Mouse (Mus musculus): ENCODE measurements at regions not wholly inside any gene's neighbourhood (a gene's known extent, or its start where the extent isn't known, plus 50 kb on each side); places are given as distances from the start of the nearest gene placed in this dataset.

- ATAC-seq (ENCODE audit: low FRiP score, low TSS enrichment): no peak
- 63% methylated on average over 6 of the region's 6 CpGs for WGBS
- Histone ChIP-seq H3K36me3 (ENCODE audit: control insufficient read depth, insufficient read depth, low read length) (no peaks in the 10 kb centered on the region), H3K4me1 (replicated peaks; ENCODE audit: control insufficient read depth, insufficient read depth) (no peaks in the 10 kb centered on the region), H3K9me3 (ENCODE audit: control insufficient read depth, low read length) (no peaks in the 10 kb centered on the region), H3K27me3 (ENCODE audit: control insufficient read depth, insufficient read depth, low read length) (no peaks in the 10 kb centered on the region), H3K4me2 (replicated peaks; ENCODE audit: low read depth) (no peak overlapping the region), H3K27ac (replicated peaks) (no peak overlapping the region), H3K4me3 (ENCODE audit: low read depth, low read length) (no peak overlapping the region), H3K9ac (ENCODE audit: low read length) (no peak overlapping the region)
- no peak for DNase-seq (ENCODE audit: low spot score)
- no peak for TF ChIP-seq CTCF (IDR thresholded peaks at IDR 0.05; ENCODE audit: low read depth)
- TF ChIP-seq EP300 (optimal IDR thresholded peaks at IDR 0.05): no peak
These were observed 307.4 kb upstream of the Npvf start for GRCm38 (mm10) chr6:50961592-50961991.

GRCm38 (mm10) chr6:50968546-50968945 lies 314.3 kb upstream of the Npvf start:
- Histone ChIP-seq H3K27me3 (ENCODE audit: control insufficient read depth, insufficient read depth, low read length) (no peaks in the 10 kb centered on the region), H3K4me1 (replicated peaks; ENCODE audit: control insufficient read depth, insufficient read depth) (no peaks in the 10 kb centered on the region), H3K4me2 (replicated peaks; ENCODE audit: low read depth) (no peak overlapping the region), H3K9me3 (ENCODE audit: control insufficient read depth, low read length) (no peaks in the 10 kb centered on the region), H3K27ac (replicated peaks) (no peak overlapping the region), H3K9ac (ENCODE audit: low read length) (no peak overlapping the region), H3K4me3 (ENCODE audit: low read depth, low read length) (no peak overlapping the region), H3K36me3 (ENCODE audit: control insufficient read depth, insufficient read depth, low read length) (no peaks in the 10 kb centered on the region)
- ATAC-seq (ENCODE audit: low FRiP score, low TSS enrichment) (no peak), DNase-seq (ENCODE audit: low spot score) (no peak)
- WGBS: 76% methylated on average over 5 of the region's 5 CpGs
- TF ChIP-seq CTCF (IDR thresholded peaks at IDR 0.05; ENCODE audit: low read depth) (no peak), EP300 (optimal IDR thresholded peaks at IDR 0.05) (no peak)

GRCm38 (mm10) chr6:50969341-50969740 lies 315.1 kb upstream of the Npvf start:
- H3K36me3 ChIP-seq (ENCODE audit: control insufficient read depth, insufficient read depth, low read length): no peaks in the 10 kb centered on the region
- no peak overlapping the region for H3K9ac ChIP-seq (ENCODE audit: low read length)
- 46% methylated on average over 6 of the region's 6 CpGs for WGBS
- TF ChIP-seq EP300 (optimal IDR thresholded peaks at IDR 0.05) (no peak), CTCF (IDR thresholded peaks at IDR 0.05; ENCODE audit: low read depth) (no peak)
- H3K4me2 ChIP-seq (replicated peaks; ENCODE audit: low read depth): no peak overlapping the region
- DNase-seq (ENCODE audit: low spot score) (no peak), ATAC-seq (ENCODE audit: low FRiP score, low TSS enrichment) (no peak)
- no peaks in the 10 kb centered on the region for H3K27me3 ChIP-seq (ENCODE audit: control insufficient read depth, insufficient read depth, low read length)
- H3K27ac ChIP-seq (replicated peaks): no peak overlapping the region
- no peak overlapping the region for H3K4me3 ChIP-seq (ENCODE audit: low read depth, low read length)
- H3K4me1 ChIP-seq (replicated peaks; ENCODE audit: control insufficient read depth, insufficient read depth): no peaks in the 10 kb centered on the region
- H3K9me3 ChIP-seq (ENCODE audit: control insufficient read depth, low read length): no peaks in the 10 kb centered on the region

- H3K9me3 ChIP-seq (ENCODE audit: control insufficient read depth, low read length): no peaks in the 10 kb centered on the region
- DNase-seq (ENCODE audit: low spot score): no peak
- WGBS: 65% methylated on average over 7 of the region's 7 CpGs
- no peaks in the 10 kb centered on the region for H3K36me3 ChIP-seq (ENCODE audit: control insufficient read depth, insufficient read depth, low read length)
- no peaks in the 10 kb centered on the region for H3K27me3 ChIP-seq (ENCODE audit: control insufficient read depth, insufficient read depth, low read length)
- no peak overlapping the region for H3K9ac ChIP-seq (ENCODE audit: low read length)
- ATAC-seq (ENCODE audit: low FRiP score, low TSS enrichment): no peak
- TF ChIP-seq CTCF (IDR thresholded peaks at IDR 0.05; ENCODE audit: low read depth): no peak
- no peak for TF ChIP-seq EP300 (optimal IDR thresholded peaks at IDR 0.05)
- H3K4me2 ChIP-seq (replicated peaks; ENCODE audit: low read depth): no peak overlapping the region
- H3K27ac ChIP-seq (replicated peaks): no peak overlapping the region
- H3K4me3 ChIP-seq (ENCODE audit: low read depth, low read length): no peak overlapping the region
- H3K4me1 ChIP-seq (replicated peaks; ENCODE audit: control insufficient read depth, insufficient read depth): no peaks in the 10 kb centered on the region
These were observed 315.8 kb upstream of the Npvf start for GRCm38 (mm10) chr6:50969997-50970396.

GRCm38 (mm10) chr6:50970770-50971169 lies 316.5 kb upstream of the Npvf start:
- TF ChIP-seq EP300 (optimal IDR thresholded peaks at IDR 0.05): no peak
- TF ChIP-seq CTCF (IDR thresholded peaks at IDR 0.05; ENCODE audit: low read depth): no peak
- H3K9ac ChIP-seq (ENCODE audit: low read length): no peak overlapping the region
- H3K27ac ChIP-seq (replicated peaks): no peak overlapping the region
- no peaks in the 10 kb centered on the region for H3K27me3 ChIP-seq (ENCODE audit: control insufficient read depth, insufficient read depth, low read length)
- no peaks in the 10 kb centered on the region for H3K4me1 ChIP-seq (replicated peaks; ENCODE audit: control insufficient read depth, insufficient read depth)
- H3K4me3 ChIP-seq (ENCODE audit: low read depth, low read length): no peak overlapping the region
- no peak for ATAC-seq (ENCODE audit: low FRiP score, low TSS enrichment)
- DNase-seq (ENCODE audit: low spot score): no peak
- H3K36me3 ChIP-seq (ENCODE audit: control insufficient read depth, insufficient read depth, low read length): no peaks in the 10 kb centered on the region
- 76% methylated on average over 8 of the region's 8 CpGs for WGBS
- H3K4me2 ChIP-seq (replicated peaks; ENCODE audit: low read depth): no peak overlapping the region
- no peaks in the 10 kb centered on the region for H3K9me3 ChIP-seq (ENCODE audit: control insufficient read depth, low read length)

GRCm38 (mm10) chr6:50972268-50972667 lies 318.0 kb upstream of the Npvf start:
- Histone ChIP-seq H3K4me2 (replicated peaks; ENCODE audit: low read depth) (no peak overlapping the region), H3K27ac (replicated peaks) (peak overlapping the region; percentile 5; the same call in 1 of the 2 replicates), H3K9me3 (ENCODE audit: control insufficient read depth, low read length) (no peaks in the 10 kb centered on the region), H3K36me3 (ENCODE audit: control insufficient read depth, insufficient read depth, low read length) (no peaks in the 10 kb centered on the region), H3K4me3 (ENCODE audit: low read depth, low read length) (no peak overlapping the region), H3K4me1 (replicated peaks; ENCODE audit: control insufficient read depth, insufficient read depth) (no peaks in the 10 kb centered on the region), H3K27me3 (ENCODE audit: control insufficient read depth, insufficient read depth, low read length) (no peaks in the 10 kb centered on the region), H3K9ac (ENCODE audit: low read length) (no peak overlapping the region)
- DNase-seq (ENCODE audit: low spot score) (no peak), ATAC-seq (ENCODE audit: low FRiP score, low TSS enrichment) (no peak)
- WGBS: 60% methylated on average over 4 of the region's 4 CpGs
- TF ChIP-seq CTCF (IDR thresholded peaks at IDR 0.05; ENCODE audit: low read depth) (no peak), EP300 (optimal IDR thresholded peaks at IDR 0.05) (no peak)

Data from stomach, postnatal 0 days (tissue).